Mouse (Mus musculus) MEL (cell line): ENCODE data around the gene Hmgb2. TPM values are rescaled to one million over a fixed set of nuclear protein-coding genes. Genes with fewer than 3 reads are reported as not detected.

ENCODE experiments used
- DNase-seq: peaks from one replicate; pipeline ENCODE4 v3.0.0; 2011; ENCODE audit warnings: low read depth, low spot score
- H3K27ac ChIP-seq: 2 replicates; pipeline ENCODE4 v1.5.1; 2012; ENCODE audit warnings: low read depth, mild to moderate bottlenecking, control low read depth, low read length, moderate library complexity; ENCODE audit not compliant: control insufficient read depth
- H3K27me3 ChIP-seq, 2 experiments: fragments of 150-350 bp in 1 of 2; sonication (generic) in 1 of 2; 2 replicates each; pipeline ENCODE4 v1.6.1; 2012; ENCODE audit warnings: low read length in 2 of 2, mild to moderate bottlenecking in 2 of 2, improper control_type of control experiment in 1 of 2, moderate library complexity in 1 of 2; ENCODE audit not compliant: insufficient read depth in 2 of 2, control insufficient read depth in 1 of 2
- H3K36me3 ChIP-seq, 2 experiments: 2 replicates each; pipeline ENCODE4 v1.6.1; 2012 to 2014; ENCODE audit warnings: low read length in 2 of 2, improper control_type of control experiment in 1 of 2, inconsistent platforms in 1 of 2, mild to moderate bottlenecking in 1 of 2; ENCODE audit not compliant: insufficient read depth in 2 of 2, control insufficient read depth in 1 of 2
- H3K4me1 ChIP-seq, 2 experiments: fragments of 150-350 bp in 1 of 2; sonication (generic) in 1 of 2; 2 replicates each; pipeline ENCODE4 v1.6.1; 2012; ENCODE audit warnings: low read length in 2 of 2, improper control_type of control experiment in 1 of 2, mild to moderate bottlenecking in 1 of 2; ENCODE audit not compliant: insufficient read depth in 2 of 2, control insufficient read depth in 1 of 2
- H3K4me3 ChIP-seq, 2 experiments: fragments of 150-350 bp in 1 of 2; sonication (generic) in 1 of 2; 2 replicates each; pipeline ENCODE4 v1.5.1; 2012; ENCODE audit warnings: low read depth in 2 of 2, low read length in 2 of 2, mild to moderate bottlenecking in 2 of 2, moderate library complexity in 2 of 2, control low read depth in 1 of 2, improper control_type of control experiment in 1 of 2; ENCODE audit not compliant: control insufficient read depth in 1 of 2, insufficient read depth in 1 of 2
- H3K79me2 ChIP-seq: 2 replicates; pipeline ENCODE4 v1.6.1; 2012; ENCODE audit warnings: mild to moderate bottlenecking, low read length, moderate library complexity; ENCODE audit not compliant: control insufficient read depth, poor library complexity, insufficient read depth
- H3K9ac ChIP-seq: 2 replicates; pipeline ENCODE4 v1.6.1; 2012; ENCODE audit warnings: low read depth, mild to moderate bottlenecking, control low read depth, low read length, moderate library complexity; ENCODE audit not compliant: control insufficient read depth, poor library complexity, severe bottlenecking
- H3K9me3 ChIP-seq: fragments of 150-350 bp; sonication (generic); replicated peaks from 2 replicates; pipeline ENCODE4 v1.6.1; 2012; ENCODE audit warnings: mild to moderate bottlenecking, low read length, improper control_type of control experiment, moderate library complexity; ENCODE audit not compliant: insufficient read depth
- BHLHE40 ChIP-seq: IDR thresholded peaks from 2 replicates; pipeline ENCODE4 v1.6.1; 2012; ENCODE audit warnings: low read depth, mild to moderate bottlenecking, inconsistent platforms, low read length, improper control_type of control experiment, borderline replicate concordance
- CTCF ChIP-seq, 3 experiments: IDR thresholded peaks in 2 of 3; conservative IDR thresholded peaks in 1 of 3; 2 replicates each; pipeline ENCODE4 v1.5.1; 2011 to 2012; ENCODE audit warnings: low read length in 3 of 3, low read depth in 2 of 3, mild to moderate bottlenecking in 2 of 3, improper control_type of control experiment in 1 of 3, inconsistent platforms in 1 of 3, mixed read lengths in 1 of 3, moderate library complexity in 1 of 3; ENCODE audit not compliant: control insufficient read depth in 1 of 3, insufficient read depth in 1 of 3, poor library complexity in 1 of 3, severe bottlenecking in 1 of 3
- EP300 ChIP-seq, 2 experiments: IDR thresholded peaks; 2 replicates each; pipeline ENCODE4 v1.6.1; 2011; ENCODE audit warnings: improper control_type of control experiment in 2 of 2, low read length in 2 of 2, low read depth in 1 of 2, mild to moderate bottlenecking in 1 of 2
- ETS1 ChIP-seq: IDR thresholded peaks from 2 replicates; pipeline ENCODE4 v1.6.1; 2012; ENCODE audit warnings: low read depth, mild to moderate bottlenecking, inconsistent platforms, low read length, improper control_type of control experiment, moderate library complexity
- HCFC1 ChIP-seq: IDR thresholded peaks from 2 replicates; pipeline ENCODE4 v1.6.1; 2012; ENCODE audit warnings: low read depth, mild to moderate bottlenecking, inconsistent platforms, low read length, improper control_type of control experiment, moderate library complexity
- MAFK ChIP-seq: IDR thresholded peaks from 2 replicates; pipeline ENCODE4 v1.6.1; 2011; ENCODE audit warnings: low read depth, mild to moderate bottlenecking, low read length, improper control_type of control experiment, borderline replicate concordance
- MAX ChIP-seq: IDR thresholded peaks from 2 replicates; pipeline ENCODE4 v1.6.1; 2011; ENCODE audit warnings: low read length, improper control_type of control experiment
- MAZ ChIP-seq: IDR thresholded peaks from 2 replicates; pipeline ENCODE4 v1.6.1; 2012; ENCODE audit warnings: low read depth, mild to moderate bottlenecking, inconsistent platforms, low read length, improper control_type of control experiment
- MEF2A ChIP-seq: IDR thresholded peaks from 2 replicates; pipeline ENCODE4 v1.6.1; 2014; ENCODE audit warnings: low read depth, mild to moderate bottlenecking, inconsistent platforms, low read length, improper control_type of control experiment; ENCODE audit not compliant: poor library complexity, insufficient replicate concordance, severe bottlenecking; ENCODE audit errors: extremely low read depth
- MXI1 ChIP-seq: IDR thresholded peaks from 2 replicates; pipeline ENCODE4 v1.6.1; 2011; ENCODE audit warnings: mild to moderate bottlenecking, low read depth, low read length, improper control_type of control experiment
- NELFE ChIP-seq: IDR thresholded peaks from 2 replicates; pipeline ENCODE4 v1.6.1; 2011; ENCODE audit warnings: low read depth, low read length, improper control_type of control experiment
- NRF1 ChIP-seq: IDR thresholded peaks from 2 replicates; pipeline ENCODE4 v1.6.1; 2014; ENCODE audit warnings: low read depth, mild to moderate bottlenecking, inconsistent platforms, low read length, improper control_type of control experiment, moderate library complexity; ENCODE audit not compliant: poor library complexity, insufficient read depth, severe bottlenecking
- POLR2A ChIP-seq, 2 experiments: IDR thresholded peaks; 2 replicates each; pipeline ENCODE4 v1.6.1; 2011 to 2012; ENCODE audit warnings: low read length in 2 of 2, mild to moderate bottlenecking in 2 of 2, control low read depth in 1 of 2, improper control_type of control experiment in 1 of 2, low read depth in 1 of 2, moderate library complexity in 1 of 2; ENCODE audit not compliant: control insufficient read depth in 1 of 2, insufficient read depth in 1 of 2, poor library complexity in 1 of 2
- POLR2AphosphoS2 ChIP-seq: IDR thresholded peaks from 2 replicates; pipeline ENCODE4 v1.6.1; 2011; ENCODE audit warnings: low read length, improper control_type of control experiment
- RCOR1 ChIP-seq: IDR thresholded peaks from 2 replicates; pipeline ENCODE4 v1.6.1; 2012; ENCODE audit warnings: low read depth, mild to moderate bottlenecking, inconsistent platforms, low read length, improper control_type of control experiment
- SIN3A ChIP-seq: IDR thresholded peaks from 2 replicates; pipeline ENCODE4 v1.6.1; 2012; ENCODE audit warnings: low read length, improper control_type of control experiment, inconsistent platforms
- SMC3 ChIP-seq: IDR thresholded peaks from 2 replicates; pipeline ENCODE4 v1.6.1; 2011; ENCODE audit warnings: low read depth, low read length, improper control_type of control experiment
- TAL1 ChIP-seq: IDR thresholded peaks from 2 replicates; pipeline ENCODE4 v1.6.1; 2012; ENCODE audit warnings: mild to moderate bottlenecking, inconsistent platforms, low read length, moderate library complexity, mixed read lengths
- TBP ChIP-seq: IDR thresholded peaks from 2 replicates; pipeline ENCODE4 v1.8.0; 2011; ENCODE audit warnings: low read depth, low read length, improper control_type of control experiment
- TCF12 ChIP-seq: IDR thresholded peaks from 2 replicates; pipeline ENCODE4 v1.6.1; 2014; ENCODE audit warnings: low read depth, mild to moderate bottlenecking, inconsistent platforms, low read length, improper control_type of control experiment, moderate library complexity
- USF1 ChIP-seq: IDR thresholded peaks from 2 replicates; pipeline ENCODE4 v1.6.1; 2014; ENCODE audit warnings: low read depth, mild to moderate bottlenecking, inconsistent platforms, low read length, improper control_type of control experiment, moderate library complexity
- USF2 ChIP-seq, 2 experiments: IDR thresholded peaks; 2 replicates each; pipeline ENCODE4 v1.6.1; 2011 to 2012; ENCODE audit warnings: improper control_type of control experiment in 2 of 2, low read length in 2 of 2, borderline replicate concordance in 1 of 2, inconsistent platforms in 1 of 2, low read depth in 1 of 2, mild to moderate bottlenecking in 1 of 2; ENCODE audit not compliant: insufficient read depth in 1 of 2
- ZC3H11A ChIP-seq: IDR thresholded peaks from 2 replicates; pipeline ENCODE4 v1.6.1; 2012; ENCODE audit warnings: low read depth, mild to moderate bottlenecking, inconsistent platforms, low read length, improper control_type of control experiment
- ZMIZ1 ChIP-seq: IDR thresholded peaks from 2 replicates; pipeline ENCODE4 v1.6.1; 2012; ENCODE audit warnings: low read depth, mild to moderate bottlenecking, inconsistent platforms, low read length, improper control_type of control experiment, moderate library complexity
- polyA plus RNA-seq, 2 experiments: library from polyadenylated mRNA; stranded (reverse) in 1 of 2; unstranded in 1 of 2; fragments of >175 nt in 1 of 2; fragments of >200 nt in 1 of 2; gene quantifications; 2 replicates each; pipeline versions ENCODE4 v1.2.1 to v1.2.4; 2012; ENCODE audit warnings: low replicate concordance in 2 of 2, low read depth in 1 of 2; ENCODE audit not compliant: insufficient read length in 2 of 2, insufficient read depth in 1 of 2, missing spikeins in 1 of 2
- total RNA-seq: library from RNA; depleted of rRNA; stranded (reverse); fragments of 300-350 nt; gene quantifications from 2 replicates; pipeline ENCODE4 v1.2.3, GENCODE M21; 2012

Gene Hmgb2
- total and polyA plus RNA-seq, 3 experiments, result 126 to 399 (median 220) TPM

- H3K36me3 ChIP-seq, result no peaks in the 10 kb centered on the region
- no peaks in the 10 kb centered on the region for H3K27me3 ChIP-seq
- TF ChIP-seq NELFE, result no peak
- TF ChIP-seq MEF2A, result no peak
- TF ChIP-seq ZC3H11A, result no peak
- no peak for TF ChIP-seq NRF1
- no peak for TF ChIP-seq BHLHE40
- no peak for TF ChIP-seq ZMIZ1
- TF ChIP-seq TBP, result no peak
- TF ChIP-seq ETS1, result no peak
- TF ChIP-seq CTCF (IDR thresholded peaks at IDR 0.05 in 2 of 3, conservative IDR thresholded peaks at IDR 0.05 in 1 of 3; ENCODE audit: control insufficient read depth in 1 of 3, insufficient read depth in 1 of 3, low read depth in 2 of 3, low read length in 3 of 3, poor library complexity in 1 of 3, severe bottlenecking in 1 of 3), result no peak
- TF ChIP-seq TCF12, result no peak
- no peak for TF ChIP-seq EP300 (IDR thresholded peaks at IDR 0.05; ENCODE audit: low read depth in 1 of 2, low read length in 2 of 2)
- TF ChIP-seq RCOR1, result no peak
- no peak for TF ChIP-seq USF2 (IDR thresholded peaks at IDR 0.05; ENCODE audit: borderline replicate concordance in 1 of 2, insufficient read depth in 1 of 2, low read depth in 1 of 2, low read length in 2 of 2)
- TF ChIP-seq HCFC1, result no peak
- TF ChIP-seq TAL1, result no peak
- TF ChIP-seq USF1, result no peak
- TF ChIP-seq MAX, result no peak
- TF ChIP-seq, all 39 proteins: peak for 0
- Histone ChIP-seq H3K4me3 (no peak overlapping the region), H3K79me2 (no peaks in the 10 kb centered on the region), H3K27ac (no peak overlapping the region), H3K9me3 (no peaks in the 10 kb centered on the region), H3K9ac (no peak overlapping the region), H3K4me1 (no peaks in the 10 kb centered on the region; a peak in 1 of 4 replicates)
- no peak for DNase-seq
Measured at GRCm38 (mm10) chr8:57563726-57564125, 52.0 kb downstream of the Hmgb2 start.

GRCm38 (mm10) chr8:57565039-57565438, 53.3 kb downstream of the Hmgb2 start:
- Histone ChIP-seq H3K79me2 (no peaks in the 10 kb centered on the region), H3K27ac (no peak overlapping the region), H3K9me3 (no peaks in the 10 kb centered on the region), H3K9ac (no peak overlapping the region)
- no peak for DNase-seq
- TF ChIP-seq SIN3A (no peak), CTCF (IDR thresholded peaks at IDR 0.05 in 2 of 3, conservative IDR thresholded peaks at IDR 0.05 in 1 of 3; ENCODE audit: control insufficient read depth in 1 of 3, insufficient read depth in 1 of 3, low read depth in 2 of 3, low read length in 3 of 3, poor library complexity in 1 of 3, severe bottlenecking in 1 of 3) (no peak), ZC3H11A (no peak), MAZ (no peak), NRF1 (no peak), MAX (no peak), MXI1 (no peak), POLR2A (IDR thresholded peaks at IDR 0.05; ENCODE audit: control insufficient read depth in 1 of 2, insufficient read depth in 1 of 2, low read depth in 1 of 2, low read length in 2 of 2, poor library complexity in 1 of 2) (no peak), MAFK (no peak), SMC3 (no peak), TCF12 (no peak), POLR2AphosphoS2 (no peak), ZMIZ1 (no peak), TBP (no peak), HCFC1 (no peak), RCOR1 (no peak), EP300 (IDR thresholded peaks at IDR 0.05; ENCODE audit: low read depth in 1 of 2, low read length in 2 of 2) (no peak)
- TF ChIP-seq, all 39 proteins: peak for 0
- Histone ChIP-seq H3K4me3 (no peak overlapping the region), H3K27me3 (no peaks in the 10 kb centered on the region), H3K36me3 (no peaks in the 10 kb centered on the region), H3K4me1 (no peaks in the 10 kb centered on the region)
